Mouse (Mus musculus) cerebellum, adult 2 months (tissue): ENCODE data around the gene 2210408I21Rik.

Experiments used
- CTCF ChIP-seq: fragments of 200-500 bp; IDR thresholded peaks from 2 replicates; pipeline ENCODE4 v1.5.1; 2011; ENCODE audit warnings: low read depth, mild to moderate bottlenecking, control low read depth, low read length, moderate library complexity, borderline replicate concordance; ENCODE audit not compliant: insufficient read depth
- POLR2A ChIP-seq: fragments of 200-500 bp; IDR thresholded peaks from 2 replicates; pipeline ENCODE4 v1.6.1; 2011; ENCODE audit warnings: low read length, control low read depth, borderline replicate concordance; ENCODE audit not compliant: insufficient read depth

DNA sequence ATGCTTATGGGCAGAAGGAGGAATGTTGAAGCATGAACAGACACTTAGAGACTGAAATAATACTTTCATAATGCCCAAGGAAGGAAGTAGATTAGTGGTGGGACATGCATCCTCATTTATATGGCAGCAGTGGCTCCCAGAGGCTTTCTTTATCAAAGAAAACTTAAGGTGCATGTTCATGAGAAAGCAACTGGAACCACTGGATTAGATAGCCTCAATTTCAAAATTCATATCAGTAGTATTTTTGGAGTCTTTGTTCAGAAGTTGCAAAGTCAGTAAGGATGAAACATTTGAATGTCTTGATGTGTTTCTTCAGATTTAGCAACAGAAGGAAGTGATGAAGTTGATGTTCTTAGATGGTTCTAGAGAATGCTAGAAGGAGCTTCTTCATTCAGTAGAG is 77.9 kb downstream of the 2210408I21Rik start:
- TF ChIP-seq CTCF: no peak
- TF ChIP-seq POLR2A: no peak
